Mouse (Mus musculus): ENCODE data around the gene Taar2.

Gene Taar2

DNA sequence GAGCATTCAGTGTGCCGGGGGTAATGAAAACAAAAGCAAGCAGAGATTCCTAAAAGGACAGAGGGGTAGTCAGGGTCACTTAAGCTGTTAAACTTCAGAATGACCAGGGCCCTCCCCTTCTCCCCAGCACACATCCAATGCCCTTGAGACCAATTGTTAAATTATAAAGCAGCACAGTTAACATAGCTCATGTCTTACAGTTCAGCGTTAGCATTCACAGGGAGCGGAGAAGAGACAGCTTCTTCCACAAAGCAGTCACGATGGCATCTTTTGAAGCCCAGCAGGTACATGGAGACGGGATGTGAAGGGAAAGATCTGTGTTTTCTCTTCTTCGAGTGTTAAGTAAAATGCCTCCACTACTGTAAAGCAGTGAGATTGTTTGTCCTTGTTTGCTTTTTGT, at the start of gene Taar2:
Gene Taar2, plus strand, starts transcription at position 261 of the 400 bp plus-strand sequence.
- no peak for DNase-seq

DNA sequence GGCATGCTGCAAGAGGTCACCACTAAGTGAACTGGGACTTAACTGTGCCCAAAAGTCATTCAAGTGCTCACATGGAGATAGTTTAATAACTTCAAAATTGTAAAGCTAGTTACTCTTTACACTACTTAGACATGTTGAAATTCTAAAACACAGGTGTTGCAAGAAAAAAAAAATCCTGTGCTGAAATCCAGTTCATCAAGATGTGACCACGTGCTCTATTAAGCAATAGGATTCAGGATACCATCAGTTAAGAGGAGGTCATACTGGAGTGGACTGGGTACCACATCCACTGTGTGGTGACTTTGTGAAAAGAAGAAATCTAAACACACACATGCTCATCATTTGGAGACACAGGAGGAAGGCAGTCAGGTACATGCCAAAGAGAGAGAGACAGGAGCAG, 45.4 kb upstream of the Taar2 start:
- no peak for DNase-seq

DNA sequence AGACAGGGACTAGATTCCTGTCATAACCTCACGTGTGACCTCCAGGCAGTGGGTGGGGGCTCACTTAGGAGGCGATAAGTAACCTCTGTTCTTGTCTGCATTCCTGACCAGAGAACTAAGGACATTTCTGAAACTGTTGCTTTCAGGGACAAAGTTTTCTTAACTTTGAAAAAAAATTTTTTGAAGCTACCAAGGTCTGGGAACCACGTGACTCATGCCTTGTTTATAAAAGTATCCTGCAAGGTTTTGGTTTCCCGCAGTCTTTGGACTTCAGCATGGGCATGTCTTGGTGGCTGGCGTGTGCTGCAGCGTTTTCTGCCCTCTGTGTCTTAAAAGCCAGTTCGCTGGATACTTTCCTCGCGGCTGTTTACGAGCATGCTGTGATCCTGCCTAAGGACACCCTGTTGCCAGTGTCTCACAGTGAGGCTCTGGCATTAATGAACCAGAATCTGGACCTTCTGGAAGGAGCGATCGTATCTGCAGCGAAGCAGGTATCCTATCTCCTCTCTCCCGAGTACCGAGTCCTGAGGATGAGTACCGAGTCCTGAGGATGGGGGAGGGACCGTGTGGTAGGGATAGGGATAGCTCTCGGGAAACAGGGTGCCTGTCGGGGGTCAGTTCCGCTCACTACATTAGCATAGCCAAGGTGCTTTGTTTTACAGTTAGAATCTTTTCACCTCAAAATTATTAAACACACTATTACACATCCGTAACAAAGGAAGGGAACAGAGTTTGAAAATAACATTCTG, 43.6 kb upstream of the Taar2 start, which contains the start of gene Vnn1:
Gene Vnn1, plus strand, starts transcription at position 88 of the 749 bp plus-strand sequence.
- DNase-seq = no peak

DNA sequence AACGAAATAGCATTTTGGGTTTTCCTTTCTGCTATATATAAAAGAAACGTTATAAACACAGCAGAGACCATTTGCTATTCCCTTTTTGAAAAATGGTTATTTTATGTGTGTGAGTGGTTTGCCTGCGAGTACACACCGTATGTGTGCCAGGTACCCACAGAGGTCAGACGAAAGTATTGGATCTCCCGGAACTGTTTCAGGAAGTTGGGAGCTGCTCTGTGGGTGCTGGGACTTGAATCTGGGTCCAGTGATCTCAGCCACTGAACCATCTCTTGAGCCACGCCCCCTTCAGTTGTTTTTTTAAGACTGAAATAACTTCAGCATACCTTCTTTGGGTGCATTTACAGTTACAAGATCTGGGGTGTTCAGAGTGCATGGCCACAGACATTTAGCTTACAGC, 43.0 kb upstream of the Taar2 start:
- DNase-seq = no peak

DNA sequence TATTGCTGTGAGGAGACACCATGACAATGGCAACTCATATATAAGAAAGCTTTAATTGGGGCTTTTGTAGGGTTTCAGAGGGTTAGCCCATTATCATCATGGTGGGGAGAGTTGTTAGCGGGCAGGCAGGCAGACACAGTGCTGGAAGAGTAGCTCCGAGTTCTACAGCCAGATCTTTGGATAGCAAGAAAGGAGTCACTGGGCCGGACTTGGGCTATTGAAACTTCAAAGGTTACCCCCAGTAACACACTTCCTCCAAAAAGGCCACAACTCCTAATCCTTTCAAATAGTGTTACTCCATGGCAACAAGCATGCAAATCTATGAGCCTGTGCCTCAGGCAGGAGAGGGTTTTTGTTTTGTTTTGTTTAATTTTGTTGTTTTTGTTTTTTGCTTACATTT, 37.3 kb upstream of the Taar2 start:
- no peak for DNase-seq

DNA sequence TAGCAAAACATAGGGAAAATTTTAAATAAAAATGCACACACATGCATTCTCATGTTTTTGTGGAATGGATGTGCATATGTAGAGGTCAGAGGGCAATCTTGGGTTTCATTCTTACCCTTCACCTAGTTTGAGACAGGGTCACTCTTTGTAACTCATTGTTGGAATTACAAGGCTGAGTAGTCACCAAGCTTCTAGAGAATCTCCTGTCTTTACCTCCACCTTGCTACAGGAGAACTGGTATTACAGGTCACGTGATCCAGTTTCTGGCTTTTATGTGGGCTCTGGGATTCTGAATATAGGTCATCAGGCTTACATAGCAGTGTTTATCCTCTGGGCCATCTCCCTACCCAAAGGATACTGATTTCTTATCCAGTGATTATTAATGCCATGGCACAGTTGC, 32.7 kb upstream of the Taar2 start:
- no peak for DNase-seq

DNA sequence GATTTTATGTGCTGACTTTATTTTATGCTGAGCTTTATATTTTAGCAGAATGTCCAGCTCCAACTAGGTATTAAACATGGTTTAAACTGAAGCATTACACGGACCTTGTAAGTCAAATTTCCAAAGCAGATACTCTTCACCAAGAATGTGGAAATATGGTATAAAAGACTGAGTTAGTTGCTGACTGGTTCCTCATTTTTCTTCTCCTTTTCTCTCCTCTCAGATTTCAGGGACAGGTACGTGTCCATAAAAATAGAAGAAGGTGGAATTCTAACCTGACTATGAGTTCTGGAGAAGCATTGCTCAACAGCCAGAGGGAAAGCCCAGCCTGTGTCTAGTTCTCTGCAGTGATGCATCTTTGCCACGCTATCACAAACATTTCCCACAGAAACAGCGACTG, 18.3 kb upstream of the Taar2 start, which contains the start of gene Taar1:
Gene Taar1, plus strand, starts transcription at position 301 of the 400 bp plus-strand sequence.
- no peak for DNase-seq

DNA sequence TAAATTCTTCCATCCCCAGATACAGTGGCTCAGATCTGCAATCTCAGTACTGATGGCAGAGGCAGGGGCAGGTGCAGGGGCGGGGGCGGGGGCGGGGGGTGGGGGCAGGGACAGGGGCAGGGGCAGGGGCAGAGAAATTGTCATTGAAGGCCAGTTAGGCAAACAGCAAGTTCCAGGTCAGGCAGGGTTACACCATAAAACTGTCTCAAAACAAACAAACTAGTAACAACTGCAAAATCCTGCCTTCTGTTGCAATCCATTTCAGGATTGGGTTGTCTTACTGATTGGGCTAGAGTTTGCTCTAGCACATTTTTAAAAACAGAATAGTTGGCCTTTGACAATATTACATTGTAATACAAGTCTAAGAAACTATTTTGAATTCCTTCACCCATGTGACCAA, 15.9 kb upstream of the Taar2 start:
- DNase-seq = no peak

DNA sequence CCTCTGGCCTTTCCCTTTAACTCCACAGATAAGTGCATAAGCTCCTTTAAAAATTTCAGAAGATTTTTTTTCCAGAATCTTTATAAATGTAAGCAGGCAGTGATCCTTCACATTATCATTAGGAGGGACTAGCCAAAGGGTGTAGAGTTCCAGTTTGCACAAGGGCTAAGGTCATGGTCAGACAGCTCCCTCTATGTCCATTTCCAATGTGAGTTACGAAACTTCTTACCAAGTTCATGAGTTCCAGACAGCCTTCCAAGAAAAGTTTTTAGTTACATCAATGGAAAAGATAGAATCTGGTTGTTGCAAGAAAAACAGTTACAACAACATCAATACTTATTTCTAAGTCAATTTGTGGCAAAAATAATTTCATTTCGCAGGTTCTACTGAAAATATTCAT, 14.4 kb upstream of the Taar2 start:
- no peak for DNase-seq

DNA sequence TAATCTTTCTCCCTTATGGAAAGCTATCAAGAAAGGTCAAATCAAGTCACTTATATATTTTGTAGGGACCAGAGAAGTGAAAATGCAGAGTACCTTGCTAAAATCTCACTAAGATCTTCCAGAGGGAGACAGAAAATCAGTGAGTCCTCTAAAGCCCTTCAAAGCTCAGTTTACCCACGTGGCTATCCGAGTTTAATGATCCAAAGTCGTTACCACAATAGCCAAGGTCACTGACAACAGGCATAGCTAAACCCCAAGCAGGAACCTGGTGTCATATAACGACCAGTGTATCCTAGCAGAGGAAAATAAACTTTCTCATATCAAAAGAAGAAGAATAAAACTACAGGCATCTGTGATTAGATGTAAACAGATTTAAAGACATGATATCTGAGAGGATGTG, 759 bp upstream of the Taar2 start:
- no peak for DNase-seq

DNA sequence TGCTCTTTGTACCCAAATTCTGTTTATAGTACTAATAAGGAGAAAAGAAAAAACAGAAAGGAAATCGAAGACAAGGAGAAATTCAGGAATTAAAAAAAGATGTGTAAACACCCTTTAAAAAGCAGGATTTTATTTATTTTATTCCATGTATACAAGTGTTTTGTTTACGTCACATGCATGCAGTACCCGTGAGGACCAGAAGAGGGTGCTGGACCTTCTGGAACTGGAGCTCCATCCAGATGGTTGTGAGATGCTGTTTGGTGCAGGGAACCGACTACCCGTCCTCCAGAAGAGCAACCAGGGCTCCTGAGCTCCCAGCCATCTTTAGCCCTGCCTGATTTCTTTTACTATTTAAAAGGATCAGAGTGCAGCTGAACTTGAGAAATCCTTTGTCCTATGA, 4.1 kb downstream of the Taar2 start:
- no peak for DNase-seq

DNA sequence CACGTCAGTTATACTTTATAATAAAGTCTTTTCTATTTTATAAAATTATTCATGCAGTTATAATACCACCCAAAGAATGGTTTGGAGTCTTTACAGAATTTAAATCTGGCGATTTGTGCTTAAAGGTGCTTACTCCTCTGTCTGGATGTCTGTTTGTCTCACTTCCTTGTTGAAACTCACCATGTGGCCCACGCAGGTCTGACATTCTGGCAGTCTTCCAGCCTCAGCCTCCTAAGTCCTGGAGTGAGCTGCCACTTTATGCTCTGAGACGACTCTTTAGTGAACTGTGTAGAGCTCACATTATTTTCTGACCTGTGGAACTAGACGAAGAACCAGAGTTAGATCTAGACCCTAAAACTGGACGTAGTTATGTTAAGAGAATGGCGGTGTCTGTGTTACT, 9.7 kb downstream of the Taar2 start:
- DNase-seq = no peak

DNA sequence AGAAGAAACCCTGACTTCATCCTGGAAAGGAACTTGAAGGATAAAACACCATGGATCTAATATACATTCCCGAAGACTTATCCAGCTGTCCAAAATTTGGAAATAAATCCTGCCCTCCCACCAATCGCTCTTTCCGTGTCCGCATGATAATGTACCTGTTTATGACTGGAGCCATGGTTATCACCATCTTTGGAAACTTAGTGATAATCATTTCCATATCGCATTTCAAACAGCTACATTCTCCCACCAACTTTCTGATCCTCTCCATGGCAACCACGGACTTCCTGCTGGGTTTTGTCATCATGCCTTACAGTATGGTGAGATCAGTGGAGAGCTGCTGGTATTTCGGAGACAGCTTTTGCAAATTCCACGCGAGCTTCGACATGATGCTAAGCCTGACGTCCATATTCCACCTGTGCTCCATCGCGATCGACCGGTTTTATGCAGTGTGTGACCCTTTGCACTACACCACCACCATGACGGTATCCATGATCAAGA, 11.2 kb downstream of the Taar2 start, which contains the start of gene Taar3:
Gene Taar3, plus strand, starts transcription at position 51 of the 498 bp plus-strand sequence.
- no peak for DNase-seq

DNA sequence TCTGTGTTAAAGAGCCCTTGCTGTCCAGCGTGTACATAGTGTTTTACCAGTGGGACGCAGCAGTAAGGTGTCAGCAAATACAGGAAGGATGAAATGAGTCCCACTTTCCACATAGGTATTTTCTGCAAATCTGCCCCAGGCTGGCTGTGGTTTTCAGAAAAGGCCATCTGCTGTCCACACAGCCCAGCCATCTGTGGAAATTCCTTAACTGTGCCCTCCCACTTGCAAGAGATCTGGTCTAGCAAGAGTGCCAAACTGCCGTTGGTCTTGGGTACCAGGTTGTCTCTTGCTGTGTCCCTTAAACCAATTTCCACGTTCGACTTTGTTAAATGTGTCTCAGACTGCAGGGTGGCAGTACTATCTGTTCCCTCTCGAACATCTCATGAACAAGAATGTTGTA, 13.3 kb downstream of the Taar2 start:
- peak; percentile 50 for DNase-seq

DNA sequence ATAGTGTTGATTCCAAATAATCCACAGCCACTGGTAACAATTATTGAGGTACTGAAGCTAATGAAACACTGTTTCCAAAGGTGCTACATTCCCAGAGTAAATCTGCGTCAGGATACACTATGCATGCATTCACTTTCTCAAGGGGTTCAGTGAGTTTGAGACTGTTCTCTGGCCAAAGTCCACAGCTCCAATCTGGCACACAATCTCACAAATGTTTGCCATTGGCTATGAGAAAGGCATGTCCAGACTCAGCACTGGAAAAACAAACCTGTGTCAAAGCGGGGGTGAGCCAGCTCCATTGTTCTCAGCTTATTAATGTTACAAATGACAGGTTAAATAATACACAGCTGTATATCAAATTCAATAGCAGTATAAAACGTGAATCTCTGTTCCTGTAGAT, 20.7 kb downstream of the Taar2 start:
- no peak for DNase-seq

DNA sequence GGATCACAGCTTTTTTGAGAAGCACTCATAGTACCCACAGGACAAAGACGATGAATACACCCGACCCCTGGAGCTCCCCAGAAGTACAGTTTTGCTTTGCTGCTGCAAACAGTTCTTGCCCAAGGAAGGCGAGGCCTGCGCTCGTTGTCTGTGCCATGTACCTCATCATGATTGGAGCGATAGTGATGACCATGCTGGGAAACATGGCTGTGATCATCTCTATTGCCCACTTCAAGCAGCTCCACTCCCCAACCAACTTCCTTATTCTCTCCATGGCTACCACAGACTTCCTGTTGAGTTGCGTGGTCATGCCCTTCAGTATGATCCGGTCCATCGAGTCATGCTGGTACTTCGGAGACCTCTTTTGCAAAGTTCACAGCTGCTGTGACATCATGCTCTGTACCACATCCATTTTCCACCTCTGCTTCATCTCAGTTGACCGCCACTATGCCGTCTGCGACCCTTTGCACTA, 22.1 kb downstream of the Taar2 start, which contains the start of gene Taar4:
Gene Taar4, plus strand, starts transcription at position 51 of the 472 bp plus-strand sequence.
- DNase-seq = no peak

DNA sequence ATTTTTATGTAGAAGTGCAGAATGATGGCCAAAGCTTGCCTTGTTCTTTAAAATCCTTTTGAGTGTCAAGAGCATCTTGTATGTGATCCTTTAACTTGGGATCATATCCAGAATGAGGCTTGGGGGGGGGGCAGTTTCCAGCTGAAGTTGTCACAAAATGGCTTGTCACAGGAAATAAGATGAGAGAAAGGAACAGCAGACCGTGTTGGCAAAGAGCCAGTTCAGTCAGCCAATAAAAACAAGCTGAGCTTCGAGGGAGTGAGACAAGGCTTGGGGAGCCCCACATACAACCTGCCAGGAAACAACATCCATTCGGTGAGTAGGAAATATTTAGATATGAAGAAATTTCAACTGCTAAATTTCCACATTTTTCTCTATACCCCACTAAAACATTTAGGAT, 25.1 kb downstream of the Taar2 start:
- no peak for DNase-seq

DNA sequence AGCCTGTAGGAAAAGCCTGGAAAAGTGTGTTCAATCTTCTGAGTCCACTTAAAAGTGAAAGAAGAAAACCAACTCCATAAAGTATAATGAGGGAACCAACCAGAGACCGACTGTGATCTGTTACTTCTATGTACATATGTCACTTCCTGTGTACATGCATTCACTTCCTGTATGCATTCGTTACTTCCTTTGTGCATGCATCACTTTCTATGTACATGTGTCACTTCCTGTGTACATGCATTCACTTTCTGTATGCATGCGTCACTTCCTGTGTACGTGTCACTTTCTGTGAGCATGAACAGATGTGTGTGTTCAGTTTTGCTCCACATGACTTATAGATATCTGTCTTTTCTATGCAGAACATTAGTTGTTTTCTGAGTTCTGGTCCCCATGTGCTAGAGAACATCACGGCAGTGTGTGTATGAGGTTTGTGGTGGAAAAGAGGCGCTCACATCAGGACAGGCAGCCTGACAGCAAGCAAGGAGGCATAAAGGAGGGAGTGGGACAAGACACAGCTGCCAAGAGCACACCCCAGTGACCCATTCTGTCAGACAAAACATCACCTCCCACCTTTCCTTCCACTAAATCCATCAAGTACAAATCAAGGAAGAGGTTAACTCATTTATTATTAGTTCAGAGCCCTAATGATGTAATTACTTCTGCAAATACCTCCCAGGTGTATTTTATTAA, 26.7 kb downstream of the Taar2 start:
- DNase-seq = no peak

DNA sequence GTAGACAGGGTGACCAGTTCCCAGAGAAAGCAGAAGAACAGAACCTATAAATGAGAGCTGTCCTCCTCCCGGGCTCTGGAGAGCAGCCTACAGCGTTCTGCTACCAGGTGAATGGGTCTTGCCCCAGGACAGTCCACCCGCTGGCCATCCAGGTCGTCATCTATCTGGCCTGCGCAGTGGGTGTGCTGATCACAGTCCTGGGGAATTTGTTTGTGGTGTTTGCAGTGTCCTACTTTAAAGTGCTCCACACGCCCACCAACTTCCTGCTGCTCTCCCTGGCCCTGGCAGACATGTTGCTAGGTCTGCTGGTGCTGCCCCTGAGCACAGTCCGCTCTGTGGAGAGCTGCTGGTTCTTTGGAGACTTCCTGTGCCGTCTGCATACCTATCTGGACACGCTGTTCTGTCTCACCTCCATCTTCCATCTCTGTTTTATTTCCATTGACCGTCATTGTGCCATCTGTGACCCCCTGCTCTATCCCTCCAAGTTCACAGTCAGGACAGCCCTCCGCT, 32.3 kb downstream of the Taar2 start, which contains the start of gene Taar5:
Gene Taar5, plus strand, starts transcription at position 51 of the 510 bp plus-strand sequence.
- DNase-seq = no peak

DNA sequence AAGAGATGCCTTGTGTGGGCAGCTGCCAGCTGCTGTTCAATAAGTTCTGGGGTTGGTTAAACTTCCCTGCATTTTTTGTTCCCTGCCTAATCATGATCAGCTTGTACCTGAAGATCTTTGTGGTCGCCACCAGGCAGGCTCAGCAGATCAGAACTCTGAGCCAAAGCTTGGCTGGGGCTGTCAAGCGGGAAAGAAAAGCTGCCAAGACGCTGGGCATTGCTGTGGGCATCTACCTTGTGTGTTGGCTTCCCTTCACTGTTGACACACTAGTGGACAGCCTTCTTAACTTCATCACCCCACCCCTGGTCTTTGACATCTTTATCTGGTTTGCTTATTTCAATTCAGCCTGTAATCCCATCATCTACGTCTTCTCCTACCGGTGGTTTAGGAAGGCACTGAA, 32.9 kb downstream of the Taar2 start:
- DNase-seq = no peak

DNA sequence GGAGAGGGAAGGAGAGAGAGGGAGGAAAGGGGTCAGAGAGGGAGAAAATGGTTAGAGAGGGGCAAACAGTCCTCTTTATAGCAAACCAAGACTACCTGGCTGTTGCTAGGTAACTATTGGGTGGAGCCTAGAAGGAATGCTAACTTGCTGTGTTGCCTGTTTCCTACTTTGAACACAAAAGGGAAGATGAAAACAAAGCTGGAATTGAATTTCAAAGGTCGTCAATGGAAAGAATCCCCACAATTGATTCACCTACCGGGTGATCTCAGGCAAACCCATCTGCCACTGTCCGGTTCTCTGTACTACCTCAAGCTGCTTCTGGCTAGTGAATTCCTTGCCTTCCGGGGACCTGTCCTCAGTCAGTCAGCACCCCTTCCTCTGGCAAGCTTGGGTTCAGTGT, 39.6 kb downstream of the Taar2 start:
- DNase-seq = no peak

DNA sequence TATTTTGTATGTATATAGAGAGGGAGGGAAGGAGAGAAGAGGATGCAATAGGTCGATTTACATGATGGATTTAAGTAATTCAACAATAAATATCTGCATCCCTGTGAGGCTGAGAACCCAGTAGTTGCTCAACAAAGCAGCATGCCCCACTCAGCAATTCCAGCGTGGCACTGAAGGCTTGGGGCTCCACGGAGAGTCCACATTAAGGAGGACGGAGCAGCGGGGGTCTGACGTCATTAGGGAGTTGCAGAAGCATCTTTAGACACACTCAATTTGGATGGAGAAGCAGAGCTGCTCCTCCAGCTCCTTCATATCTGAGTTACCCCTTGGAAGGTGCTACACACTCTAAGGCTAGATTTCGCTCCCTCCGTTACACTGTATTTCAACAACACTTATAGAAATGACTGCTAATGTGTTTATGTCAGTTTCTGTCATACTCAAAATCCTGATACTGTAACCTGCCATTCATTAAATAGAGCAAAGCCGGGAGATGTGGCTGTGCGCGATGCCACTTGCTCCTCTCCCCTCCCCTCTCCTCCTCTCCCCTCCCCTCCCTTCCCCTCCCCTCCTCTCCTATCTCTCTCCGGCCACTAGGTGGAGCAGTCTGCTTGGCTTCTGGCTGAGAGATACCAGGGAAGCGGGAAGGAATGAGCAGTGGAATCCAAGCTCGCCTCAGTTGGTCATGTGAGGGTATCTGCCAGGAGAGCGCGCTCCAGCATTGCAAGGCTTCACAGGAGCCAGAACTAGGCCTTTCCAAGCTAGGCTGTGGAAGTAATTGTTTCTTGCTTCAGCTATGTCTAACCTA, 40.7 kb downstream of the Taar2 start:
- DNase-seq = peak; percentile 45 to 59

DNA sequence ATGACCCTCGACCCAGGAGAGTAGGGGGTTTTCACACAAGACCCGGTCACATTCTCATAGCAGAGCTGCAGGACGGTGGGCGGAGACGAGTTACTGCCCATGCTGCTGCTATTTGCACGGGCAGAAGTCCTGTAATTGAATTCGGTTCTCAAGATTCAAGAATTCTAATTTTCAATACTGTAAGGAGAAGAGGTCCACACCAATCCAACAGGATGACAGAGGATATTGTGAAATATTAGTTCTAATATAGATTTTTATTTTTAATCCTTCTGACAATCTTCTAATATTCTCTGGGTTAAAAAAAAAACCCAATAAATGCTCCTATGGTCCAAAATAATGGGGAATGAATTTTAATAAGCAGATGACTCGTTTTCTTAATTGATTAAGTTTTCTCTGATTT, 47.2 kb downstream of the Taar2 start, which contains the start of gene Taar6:
Gene Taar6, minus strand, starts transcription at position 101 of the 400 bp plus-strand sequence.
- DNase-seq = no peak

Data from cerebellum, adult 18-20 months (tissue).